Mouse (Mus musculus) kidney, adult 2 months (tissue): Measurements from ENCODE around the gene Ninj2. TPM values are rescaled to one million over a fixed set of nuclear protein-coding genes. Genes with fewer than 3 reads are reported as not detected.

ENCODE experiments used
- DNase-seq: peaks from one replicate; pipeline ENCODE4 v3.0.0; 2021
- H3K27ac ChIP-seq: fragments of 200-500 bp; 2 replicates; pipeline ENCODE4 v1.5.1; 2012; ENCODE audit warnings: low read depth, low read length, control low read depth, inconsistent platforms; ENCODE audit not compliant: insufficient read depth
- H3K27me3 ChIP-seq: fragments of 200-500 bp; replicated peaks from 2 replicates; pipeline ENCODE4 v1.6.1; 2012; ENCODE audit warnings: mild to moderate bottlenecking, moderate library complexity, low read length, inconsistent platforms; ENCODE audit not compliant: control insufficient read depth, insufficient read depth
- H3K36me3 ChIP-seq: fragments of 200-500 bp; 2 replicates; pipeline ENCODE4 v1.6.1; 2012; ENCODE audit warnings: mild to moderate bottlenecking, moderate library complexity, low read length, inconsistent platforms; ENCODE audit not compliant: control insufficient read depth, insufficient read depth
- H3K4me1 ChIP-seq: fragments of 200-500 bp; 2 replicates; pipeline ENCODE4 v1.6.1; 2011; ENCODE audit warnings: low read length; ENCODE audit not compliant: control insufficient read depth, insufficient read depth
- H3K4me3 ChIP-seq: fragments of 200-500 bp; 2 replicates; pipeline ENCODE4 v1.5.1; 2011; ENCODE audit warnings: mild to moderate bottlenecking, low read depth, low read length, control low read depth; ENCODE audit not compliant: insufficient read depth
- CTCF ChIP-seq: fragments of 200-500 bp; conservative IDR thresholded peaks from 2 replicates; pipeline ENCODE4 v1.5.1; 2011; ENCODE audit warnings: low read depth, mild to moderate bottlenecking, control low read depth, low read length, moderate library complexity, mixed read lengths; ENCODE audit not compliant: insufficient read depth, insufficient read length
- POLR2A ChIP-seq: fragments of 200-500 bp; IDR thresholded peaks from one replicate; pipeline ENCODE4 v1.6.1; 2011; ENCODE audit warnings: low read depth, low read length, control low read depth
- WGBS: fragments of 180-500 bp; shearing (Covaris S2); methylation state at CpG from one replicate; pipeline ENCODE4 v1.1.7; 2018; 5-methylcytosine and 5-hydroxymethylcytosine counted together
- polyA plus RNA-seq: library from polyadenylated mRNA; depleted of rRNA; stranded (reverse); fragments of >200 nt; gene quantifications from 2 replicates; pipeline ENCODE4 v1.2.3, GENCODE M21; 2012

The Ninj2 gene
- polyA plus RNA-seq, 1 experiment, result not detected

DNA sequence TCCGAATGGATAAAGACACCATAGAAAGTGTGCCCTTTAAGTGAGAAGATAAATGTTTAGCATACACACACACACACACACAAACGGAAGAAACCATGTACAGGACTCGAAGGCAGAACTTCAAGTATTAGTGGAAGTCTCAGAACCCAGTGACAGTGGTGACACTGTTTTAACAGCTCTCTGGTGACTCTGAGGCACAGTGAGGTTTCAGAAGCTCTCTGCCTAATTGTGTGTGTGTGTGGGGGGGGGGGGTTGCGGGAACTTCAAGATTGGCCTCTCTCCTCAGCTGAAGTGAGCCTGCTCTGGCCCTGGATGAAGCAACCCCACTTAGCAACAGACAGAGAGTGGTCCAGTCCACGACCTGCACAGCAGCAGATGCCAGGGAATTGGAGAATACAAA is 14.4 kb downstream of the Ninj2 start:
- 0 out of 2 replicates have a peak, but pooled peaks cover 6% of the 10 kb centered on the region for H3K4me1 ChIP-seq
- no peak overlapping the region for H3K27ac ChIP-seq
- H3K36me3 ChIP-seq, result no peaks in the 10 kb centered on the region

DNA sequence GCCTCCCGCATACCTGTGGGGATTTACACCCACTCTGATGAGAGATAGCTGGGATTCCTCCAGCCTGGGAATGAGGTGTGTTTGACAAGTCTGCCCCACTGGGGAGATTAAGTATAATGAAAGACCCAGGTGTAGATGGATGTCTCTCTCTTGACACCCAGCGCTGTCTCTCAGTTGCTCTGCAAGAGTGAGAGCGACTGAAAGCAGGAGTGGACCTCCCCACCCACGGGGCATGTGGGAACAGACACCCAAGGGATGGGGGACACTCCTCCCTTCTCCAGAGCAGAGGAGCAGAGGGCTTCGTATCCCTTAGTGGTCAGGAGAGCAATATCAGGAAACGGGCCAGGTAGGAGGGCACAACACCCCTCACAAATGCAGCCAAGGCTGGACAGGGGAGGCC is 14.9 kb downstream of the Ninj2 start:
- Histone ChIP-seq H3K27me3 (no peaks in the 10 kb centered on the region), H3K4me3 (no peak overlapping the region), H3K36me3 (no peaks in the 10 kb centered on the region), H3K27ac (no peak overlapping the region), H3K4me1 (0 out of 2 replicates have a peak, but pooled peaks cover 6% of the 10 kb centered on the region)
- WGBS, result 85% methylated on average over 6 of the region's 6 CpGs
- TF ChIP-seq CTCF (no peak), POLR2A (no peak)
- DNase-seq, result no peak

More for the DNA sequence above, 14.4 kb downstream of the Ninj2 start:
- WGBS, result 81% methylated on average over 5 of the region's 5 CpGs
- DNase-seq, result no peak
- TF ChIP-seq CTCF (no peak), POLR2A (no peak)
- Histone ChIP-seq H3K4me3 (no peak overlapping the region), H3K27me3 (no peaks in the 10 kb centered on the region)

DNA sequence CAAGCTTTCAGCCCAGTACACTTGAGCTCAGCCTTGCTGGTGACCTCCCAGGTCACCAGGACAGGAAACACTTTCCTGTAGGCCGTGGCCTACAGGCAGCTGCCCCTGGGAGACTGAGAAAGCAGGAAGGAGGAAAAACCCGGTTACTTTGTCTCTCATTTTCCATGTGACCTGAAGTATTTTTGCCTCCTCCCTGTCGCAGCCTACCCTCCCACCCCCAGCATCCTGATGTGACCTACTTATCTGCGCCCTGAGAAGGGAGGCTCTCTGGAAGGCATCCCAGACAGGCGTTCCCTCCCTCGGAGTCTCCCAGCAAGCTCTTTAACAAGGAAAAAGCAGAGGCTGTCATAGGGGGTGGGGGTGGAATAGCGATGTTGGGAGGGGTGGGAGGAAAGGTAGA is 16.0 kb downstream of the Ninj2 start:
- H3K27ac ChIP-seq, result 0 out of 2 replicates have a peak overlapping the region, but pooled peaks have one; percentile 1
- H3K4me1 ChIP-seq, result 0 out of 2 replicates have a peak, but pooled peaks cover 6% of the 10 kb centered on the region
- DNase-seq, result peak; percentile 90
- 30% methylated on average over 7 of the region's 7 CpGs for WGBS
- no peaks in the 10 kb centered on the region for H3K27me3 ChIP-seq
- no peak overlapping the region for H3K4me3 ChIP-seq
- H3K36me3 ChIP-seq, result no peaks in the 10 kb centered on the region
- TF ChIP-seq CTCF (no peak), POLR2A (no peak)

DNA sequence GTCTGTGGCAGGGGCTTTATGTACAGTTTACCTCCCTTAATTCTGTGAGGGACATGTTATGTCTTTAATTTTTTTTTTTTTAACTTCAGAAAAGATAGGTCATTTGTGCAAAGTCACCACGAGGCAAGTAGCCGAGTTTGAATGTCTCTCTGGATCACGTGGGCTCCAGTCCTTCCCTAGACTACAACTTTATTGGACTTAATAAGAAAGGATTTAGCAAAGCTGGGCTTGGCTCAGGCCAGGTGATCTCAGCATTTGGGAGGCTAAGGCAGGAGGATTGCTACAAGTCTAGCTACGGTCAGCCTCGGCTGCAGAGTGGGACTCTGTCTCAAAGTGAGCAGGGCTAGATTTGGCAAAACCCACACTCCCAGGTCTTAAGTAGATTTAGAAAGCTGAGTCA is 16.8 kb downstream of the Ninj2 start:
- H3K36me3 ChIP-seq, result no peaks in the 10 kb centered on the region
- H3K27me3 ChIP-seq, result no peaks in the 10 kb centered on the region
- no peak for TF ChIP-seq CTCF
- no peak for TF ChIP-seq POLR2A
- 73% methylated on average over 5 of the region's 5 CpGs for WGBS
- DNase-seq, result no peak
- 0 out of 2 replicates have a peak, but pooled peaks cover 6% of the 10 kb centered on the region for H3K4me1 ChIP-seq
- H3K27ac ChIP-seq, result no peak overlapping the region
- no peak overlapping the region for H3K4me3 ChIP-seq

DNA sequence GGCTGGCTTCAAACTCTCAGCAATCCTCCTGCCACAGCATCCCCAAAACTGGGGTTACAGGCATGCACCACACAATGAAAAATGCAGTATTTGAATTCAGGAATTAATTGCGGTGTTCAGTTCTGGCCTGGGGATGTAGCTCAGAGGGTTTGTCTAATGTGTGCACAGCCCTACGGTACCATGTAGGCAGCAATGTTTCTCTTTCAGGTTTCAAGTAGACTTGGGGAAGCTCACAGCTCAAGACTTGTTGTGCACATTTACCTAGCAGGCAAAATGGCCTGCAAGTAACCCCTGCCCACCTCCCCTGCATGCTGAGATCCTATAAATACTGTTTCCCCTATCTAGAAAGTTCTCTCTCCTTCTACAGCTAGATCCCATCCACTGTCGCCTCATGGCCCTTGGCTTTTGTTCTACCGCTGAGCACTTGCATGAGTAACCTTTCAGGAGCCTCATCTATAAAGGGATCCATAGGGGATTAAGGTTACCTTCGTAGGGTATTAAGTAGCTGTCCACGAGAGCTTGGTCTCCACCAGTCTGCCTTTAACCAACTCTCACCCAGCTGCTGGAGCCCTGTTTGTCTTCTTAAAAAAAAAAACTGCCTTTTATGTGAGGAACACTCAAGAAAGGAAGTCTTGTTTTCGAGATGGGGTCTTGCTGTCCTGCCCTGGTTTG is 17.7 kb downstream of the Ninj2 start:
- Histone ChIP-seq H3K4me3 (no peak overlapping the region), H3K4me1 (0 out of 2 replicates have a peak, but pooled peaks cover 6% of the 10 kb centered on the region), H3K27me3 (no peaks in the 10 kb centered on the region), H3K36me3 (no peaks in the 10 kb centered on the region), H3K27ac (no peak overlapping the region)
- WGBS, result 93% methylated on average over 7 of the region's 7 CpGs
- DNase-seq, result no peak
- TF ChIP-seq CTCF (no peak), POLR2A (no peak)

DNA sequence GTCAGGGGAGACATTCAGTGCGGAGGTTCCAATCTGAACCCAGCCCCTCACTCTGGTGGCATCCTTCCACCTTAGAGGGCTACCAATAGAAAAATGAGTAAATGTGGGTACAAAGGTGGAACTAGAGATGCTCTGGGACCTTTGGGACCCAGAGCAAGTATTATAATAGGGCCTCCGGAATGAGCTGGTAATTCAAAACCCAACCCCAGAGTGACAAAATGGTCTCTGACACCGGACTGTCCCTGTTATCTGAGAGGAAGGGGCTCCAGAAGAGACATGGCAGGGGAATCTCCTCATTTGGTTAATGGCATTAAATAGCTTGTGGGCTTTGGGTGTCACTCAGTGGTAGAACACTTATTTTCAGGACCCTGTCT is 18.2 kb downstream of the Ninj2 start:
- Histone ChIP-seq H3K27ac (no peak overlapping the region), H3K4me3 (no peak overlapping the region), H3K36me3 (no peaks in the 10 kb centered on the region), H3K4me1 (0 out of 2 replicates have a peak, but pooled peaks cover 6% of the 10 kb centered on the region), H3K27me3 (no peaks in the 10 kb centered on the region)
- no peak for TF ChIP-seq POLR2A
- no peak for TF ChIP-seq CTCF
- DNase-seq, result no peak
- WGBS, result 87% methylated on average over 3 of the region's 3 CpGs

DNA sequence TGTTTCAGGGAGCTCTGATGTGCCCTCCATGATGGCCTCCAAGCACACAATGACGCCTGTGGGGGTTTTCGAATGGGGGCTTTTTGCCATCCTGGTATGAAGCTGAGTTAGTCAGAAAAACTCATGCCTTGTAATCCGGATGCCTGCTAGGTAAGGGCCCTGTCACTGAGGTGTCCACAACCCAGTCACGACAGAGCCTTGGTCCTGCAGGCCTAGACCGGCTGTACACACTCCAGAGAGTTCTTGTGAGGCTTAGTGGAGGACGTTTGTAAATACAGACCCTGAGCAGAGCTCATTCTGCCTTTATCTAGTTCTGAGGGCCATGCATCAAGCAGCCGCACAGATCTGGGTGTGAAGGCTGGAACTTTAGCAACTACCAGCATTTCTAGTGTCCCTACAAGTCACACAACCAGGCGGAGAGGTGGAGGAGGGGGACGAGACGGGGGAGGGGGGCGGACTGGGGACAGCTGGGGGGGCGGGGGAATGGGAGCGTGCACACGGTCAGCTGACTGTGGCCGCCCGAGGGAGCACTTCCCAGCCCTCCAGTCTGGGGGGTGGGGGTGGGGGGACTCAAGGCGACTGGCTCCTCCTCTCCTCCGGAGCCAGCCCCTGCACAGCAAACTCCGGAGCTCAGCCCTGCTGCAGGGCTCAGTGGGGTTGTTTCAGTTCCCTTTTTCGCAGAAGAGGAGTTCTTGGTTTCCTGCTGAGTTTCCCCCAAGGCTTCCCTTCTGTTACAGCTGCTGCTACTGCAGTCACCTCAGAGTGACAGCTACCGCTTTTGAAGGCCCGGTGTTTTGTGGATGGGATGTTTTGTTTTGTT is 19.0 kb downstream of the Ninj2 start:
- DNase-seq, result peak; percentile 76
- Histone ChIP-seq H3K4me1 (0 out of 2 replicates have a peak, but pooled peaks cover 6% of the 10 kb centered on the region), H3K36me3 (no peaks in the 10 kb centered on the region), H3K4me3 (peak overlapping the region; percentile 3; the same call in 1 of the 2 replicates), H3K27me3 (no peaks in the 10 kb centered on the region), H3K27ac (peak overlapping the region; percentile 5; the same call in 1 of the 2 replicates)
- TF ChIP-seq CTCF (no peak), POLR2A (no peak)
- 11% methylated on average over 22 of the region's 22 CpGs for WGBS
